Mouse (Mus musculus): ENCODE measurements around the gene Tk1. TPM values are rescaled to one million over a fixed set of nuclear protein-coding genes. Genes with fewer than 3 reads are reported as not detected.
"Not testable (repeated sequence)": the region's sequence is repeated elsewhere in the genome, so short reads cannot be mapped to it uniquely, and the experiment has no call there.

Tk1 gene
- polyA plus RNA-seq, 2 experiments from 2014 or later, result 52.4 to 88.7 TPM

DNA sequence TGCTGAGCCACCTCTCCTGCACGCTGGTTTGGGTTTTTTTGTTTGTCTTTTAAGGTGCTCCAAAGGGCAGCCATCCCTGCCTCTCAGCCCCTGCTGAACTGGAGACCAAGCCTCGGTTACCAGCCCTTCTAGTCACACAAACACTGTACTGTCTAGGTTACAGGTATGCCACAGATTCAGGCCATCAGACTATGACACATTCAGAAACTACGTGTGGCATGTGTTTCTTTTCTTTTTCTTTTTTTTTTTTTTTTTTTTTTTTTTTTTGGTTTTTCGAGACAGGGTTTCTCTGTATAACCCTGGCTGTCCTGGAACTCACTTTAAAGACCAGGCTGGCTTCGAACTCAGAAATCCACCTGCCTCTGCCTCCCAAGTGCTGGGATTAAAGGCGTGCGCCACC lies 37.4 kb downstream of the Tk1 start:
- ATAC-seq, result not testable (repeated sequence)

DNA sequence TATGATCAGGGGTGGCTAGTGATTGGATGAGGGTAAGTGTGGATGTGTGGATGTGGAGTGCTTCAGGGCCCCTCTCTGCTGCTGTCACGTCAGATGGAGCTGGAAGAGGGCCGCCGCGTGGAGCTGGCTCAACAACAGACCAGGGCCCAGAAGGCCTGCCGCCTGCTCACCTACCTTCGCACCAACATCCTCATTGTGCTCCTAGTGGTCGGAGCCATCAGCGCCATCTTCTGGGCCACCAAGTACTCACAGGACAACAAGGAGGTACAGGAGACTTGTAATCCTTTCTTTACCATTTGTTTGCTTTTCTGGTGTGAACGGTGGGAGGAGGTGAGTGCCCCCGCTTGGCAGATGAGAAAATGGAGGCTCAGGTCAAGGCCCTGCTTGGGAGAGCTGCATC lies 39.6 kb downstream of the Tk1 start:
- no peak for ATAC-seq

GRCm38 (mm10) chr11:117783683-117784309 lies 42.1 kb downstream of the Tk1 start:
- no peak for ATAC-seq

GRCm38 (mm10) chr11:117783089-117783488 lies 42.8 kb downstream of the Tk1 start:
- ATAC-seq, result no peak

DNA sequence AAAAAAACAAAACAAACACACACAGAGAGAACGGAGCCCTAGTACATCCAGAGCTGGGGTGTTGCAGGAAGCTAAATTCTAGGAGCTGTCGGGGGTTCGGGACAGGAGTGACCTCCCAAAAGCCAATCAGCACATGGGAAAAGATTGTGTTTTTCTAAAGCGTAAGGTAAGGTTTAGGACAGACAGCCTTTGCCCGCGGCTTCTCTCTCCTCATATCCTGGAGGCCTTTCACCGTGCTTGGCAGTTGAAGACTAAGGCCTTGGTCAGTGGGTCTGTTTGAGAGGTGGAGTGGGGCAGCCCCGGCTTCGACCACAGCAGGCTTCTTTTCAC lies 43.2 kb downstream of the Tk1 start:
- ATAC-seq, result no peak

- peak; percentile 30 for ATAC-seq
Measured at GRCm38 (mm10) chr11:117781993-117782704, 43.7 kb downstream of the Tk1 start, which contains the start of the genes Tmc8 and Tmc6. TSS of gene Tmc8 (plus strand) at chr11:117782076. TSS of gene Tmc6 (minus strand) at chr11:117782198.

DNA sequence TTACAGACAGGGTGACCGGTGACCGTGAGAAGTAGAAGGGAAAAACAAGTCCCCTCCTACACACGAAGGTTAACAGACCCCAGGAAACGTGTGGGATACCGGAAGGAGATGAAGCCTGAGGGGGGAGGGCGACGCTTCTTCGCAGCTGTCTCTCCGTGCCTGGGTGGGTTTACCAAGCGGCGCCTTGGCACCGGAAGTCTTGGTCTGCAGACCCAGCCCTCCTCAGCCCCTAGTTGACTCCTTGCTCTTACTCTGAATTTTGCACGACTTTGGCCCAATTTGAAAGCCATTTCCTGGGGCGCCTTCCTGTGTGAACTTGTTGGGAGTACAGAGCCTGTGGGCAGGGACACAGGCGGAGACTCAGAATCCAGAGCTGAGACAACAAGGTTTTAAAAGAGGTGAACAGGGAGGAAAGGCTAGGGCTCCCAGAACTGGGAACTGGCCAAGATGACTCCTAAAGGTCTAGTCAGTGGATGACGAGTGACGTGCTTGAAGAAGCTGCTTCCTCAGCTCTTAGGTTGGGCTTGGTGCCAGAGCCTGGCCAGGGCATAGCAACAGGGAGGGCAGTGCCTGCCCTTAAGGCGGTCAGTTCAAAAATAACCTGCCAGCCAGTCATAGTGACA lies 44.6 kb downstream of the Tk1 start:
- ATAC-seq, result peak; percentile 26

DNA sequence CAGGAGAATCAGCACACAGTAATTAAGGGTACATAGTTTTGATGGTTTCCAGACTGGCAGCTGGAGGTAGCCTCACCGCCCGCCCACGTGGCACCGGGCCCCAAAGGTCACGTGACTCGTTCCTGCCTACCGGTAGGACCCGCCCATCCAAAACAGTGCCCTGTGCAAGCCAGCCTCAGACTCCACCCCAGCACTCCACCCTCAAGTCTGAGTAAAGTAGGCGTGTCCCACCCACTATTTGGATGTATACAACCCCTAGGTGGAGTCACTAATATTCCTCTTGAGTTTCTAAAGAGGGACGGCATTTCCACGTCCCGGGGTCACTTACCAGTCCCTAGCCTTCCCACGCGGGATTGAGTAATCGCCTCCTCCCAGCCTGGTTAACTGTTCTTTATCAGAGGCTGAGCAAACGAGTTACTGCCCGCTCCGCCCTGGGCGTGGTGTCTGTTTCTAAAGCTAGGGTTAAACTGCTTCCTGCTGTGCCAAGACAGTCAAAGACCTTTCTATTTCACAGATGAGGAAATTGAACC lies 45.2 kb downstream of the Tk1 start:
- peak; percentile 69 for ATAC-seq

DNA sequence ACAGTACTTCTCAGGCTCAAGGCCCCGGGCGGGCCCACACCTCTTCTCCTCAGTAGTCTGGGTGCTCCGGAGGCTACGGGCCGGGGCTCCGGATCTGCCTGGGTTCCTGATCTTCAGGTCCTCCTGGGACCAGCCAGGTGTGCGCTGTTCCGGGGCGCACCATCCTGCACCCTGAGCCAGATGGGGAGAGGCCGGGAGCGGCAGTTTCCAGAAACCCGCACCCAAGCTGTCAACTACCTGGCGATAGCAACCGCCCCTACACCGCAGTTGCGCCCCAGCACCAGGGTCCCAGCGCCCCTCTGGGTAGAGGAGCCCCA lies 45.7 kb downstream of the Tk1 start:
- ATAC-seq, result no peak

DNA sequence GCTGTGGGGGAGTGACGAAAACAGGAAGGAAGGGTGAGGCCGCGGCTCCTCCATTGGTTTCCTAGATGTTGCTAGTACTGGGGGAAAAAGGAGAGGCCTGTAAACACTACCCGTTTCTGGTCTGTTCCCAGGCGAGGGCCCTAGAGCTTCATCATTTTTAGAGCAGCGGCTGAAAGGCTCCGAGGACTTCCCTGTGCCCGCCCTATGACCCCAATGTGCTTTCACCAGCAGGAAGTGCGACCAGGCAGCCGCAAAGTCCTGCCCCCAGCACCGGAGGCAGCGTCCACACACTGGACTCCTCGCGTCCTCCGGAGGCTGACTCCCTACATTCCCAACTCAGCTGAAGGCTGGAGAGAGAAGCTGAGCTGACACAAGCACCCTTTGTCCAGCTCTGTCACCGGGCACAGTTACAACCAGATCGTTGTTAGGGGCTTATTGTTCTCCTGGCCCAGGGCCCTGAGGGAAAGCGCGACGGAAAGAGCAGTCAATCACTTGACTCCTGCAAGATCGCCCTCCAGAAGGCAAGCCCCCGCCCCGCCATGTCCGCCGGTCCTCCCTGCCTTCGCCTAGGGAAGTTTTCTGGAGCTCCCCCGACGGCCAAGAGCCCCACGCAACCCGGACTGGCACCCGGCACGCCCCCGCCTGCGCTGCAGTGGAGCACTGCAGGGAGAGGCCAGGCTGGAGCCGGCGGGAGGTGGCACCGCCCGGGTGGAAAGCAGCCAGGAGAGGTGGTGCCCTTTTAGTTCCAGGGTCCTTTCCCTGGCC lies 46.3 kb downstream of the Tk1 start:
- no peak for ATAC-seq

DNA sequence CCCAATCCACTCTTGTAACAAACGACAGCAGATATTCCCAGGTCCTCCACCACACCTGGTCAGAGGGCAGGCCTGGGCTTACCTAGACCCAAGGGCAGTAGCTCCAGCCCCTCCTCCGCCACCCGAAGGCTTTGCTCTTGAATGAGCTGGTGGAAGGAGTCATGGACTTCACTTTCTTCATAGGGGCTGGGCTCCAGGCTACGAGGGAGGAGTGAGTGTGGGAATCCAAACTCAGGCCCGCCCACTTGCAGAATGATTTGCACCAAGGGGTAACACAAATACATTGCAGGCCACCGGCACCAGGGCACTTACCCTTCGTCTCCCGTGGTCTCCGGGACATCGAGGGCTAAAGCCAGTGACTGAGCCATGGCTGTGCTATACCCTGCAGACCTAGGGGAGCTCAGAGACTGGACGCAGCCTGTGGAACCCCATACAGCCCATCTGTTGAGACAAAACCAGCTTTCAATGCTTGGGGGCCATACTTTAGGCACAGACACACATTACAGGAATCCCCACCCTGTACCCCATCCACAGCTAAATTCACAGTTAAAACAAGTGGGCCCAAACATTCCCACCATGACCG lies 47.0 kb downstream of the Tk1 start:
- ATAC-seq, result no peak

DNA sequence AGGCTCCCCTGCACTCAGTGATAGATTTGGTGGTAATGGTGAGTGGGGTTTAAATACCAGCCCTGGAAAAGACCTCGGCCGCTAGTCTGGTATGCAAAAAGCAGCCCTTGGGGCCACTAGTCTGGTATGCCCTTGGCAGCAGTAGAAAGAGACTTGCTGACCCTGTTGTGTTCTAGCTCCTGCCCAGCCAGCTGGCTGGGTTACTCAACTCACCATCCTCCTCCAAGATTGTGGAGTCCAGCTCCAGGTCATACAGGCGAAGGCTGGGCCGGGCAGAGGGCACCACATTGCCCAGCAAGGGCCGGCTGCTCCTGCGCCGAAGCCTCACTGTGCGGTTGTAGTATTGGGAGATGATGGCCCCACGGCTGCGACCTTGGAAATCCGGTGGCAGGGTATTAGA lies 47.9 kb downstream of the Tk1 start:
- no peak for ATAC-seq

- ATAC-seq, result peak; percentile 38
Measured at GRCm38 (mm10) chr11:117777111-117777510, 48.8 kb downstream of the Tk1 start.

- ATAC-seq, result no peak
Measured at GRCm38 (mm10) chr11:117776085-117776792, 49.7 kb downstream of the Tk1 start.

GRCm38 (mm10) chr11:117775540-117775939 lies 50.4 kb downstream of the Tk1 start:
- ATAC-seq, result no peak

DNA sequence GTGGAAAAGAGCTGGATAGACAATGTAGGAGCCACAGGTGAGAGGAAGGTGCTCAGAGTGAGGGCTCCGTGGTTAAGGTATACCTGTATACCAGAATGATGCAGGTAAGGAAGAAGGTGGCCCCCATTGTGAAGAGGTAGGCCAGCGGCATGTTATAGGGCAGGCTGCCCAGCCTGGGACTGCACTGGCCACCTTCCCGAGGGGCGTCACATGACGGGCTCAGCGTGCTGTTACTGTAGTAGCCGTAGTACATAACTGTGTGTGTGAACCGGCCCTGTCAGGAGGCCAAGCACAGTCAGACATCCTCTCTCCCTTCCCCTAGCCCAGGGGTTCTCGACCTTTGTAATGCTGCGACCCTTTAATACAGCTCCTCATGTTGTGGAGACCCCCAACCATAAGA lies 51.0 kb downstream of the Tk1 start:
- ATAC-seq, result no peak

GRCm38 (mm10) chr11:117772352-117772751 lies 53.5 kb downstream of the Tk1 start:
- ATAC-seq, result peak; percentile 74

DNA sequence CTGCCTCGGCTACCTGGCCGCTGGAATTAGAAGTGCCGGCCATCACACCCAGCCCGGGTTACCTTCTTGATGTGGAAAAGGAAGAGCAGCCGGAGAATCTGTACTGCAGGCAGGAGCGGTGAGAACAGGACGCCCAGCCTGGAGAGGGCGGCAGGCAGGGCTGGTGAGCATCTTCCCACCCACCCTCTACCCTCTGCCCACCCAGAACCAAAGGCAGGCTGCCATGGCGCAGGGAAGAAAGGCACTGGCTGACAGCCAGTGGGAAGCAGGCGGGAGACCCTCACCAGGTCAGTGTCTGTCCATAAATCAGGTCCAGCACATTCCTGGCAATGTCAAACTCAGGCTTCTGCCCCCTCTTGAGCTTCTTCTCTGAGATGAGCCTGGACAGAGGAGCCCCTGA lies 55.5 kb downstream of the Tk1 start:
- ATAC-seq, result no peak

- no peak for ATAC-seq
Measured at GRCm38 (mm10) chr11:117769683-117770047, 56.2 kb downstream of the Tk1 start.

GRCm38 (mm10) chr11:117768725-117769682 lies 56.9 kb downstream of the Tk1 start:
- ATAC-seq, result no peak

DNA sequence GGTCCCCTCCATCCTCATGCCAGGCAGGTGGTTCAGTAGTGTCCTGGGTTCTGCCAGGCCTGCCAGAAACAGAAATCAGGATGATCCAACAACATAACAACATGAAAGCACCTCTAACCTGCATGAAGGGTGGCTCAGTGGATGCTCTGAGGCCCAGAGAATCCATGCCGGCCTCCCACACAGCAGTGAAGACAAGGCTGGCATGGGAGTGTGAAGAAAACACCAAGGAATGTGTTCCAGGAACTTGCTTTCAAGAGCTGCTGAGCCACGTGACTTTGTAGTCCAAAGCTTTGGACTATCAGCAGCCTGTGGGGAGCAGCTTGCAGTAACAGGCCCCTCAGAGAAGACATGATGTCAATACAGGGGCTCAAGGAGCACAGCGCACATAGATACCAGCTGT lies 59.6 kb downstream of the Tk1 start:
- no peak for ATAC-seq
